Mouse (Mus musculus): Measurements from ENCODE around the gene Smg6. TPM values are rescaled to one million over a fixed set of nuclear protein-coding genes. Genes with fewer than 3 reads are reported as not detected.
A peak's percentile ranks its signal among the peaks of the same experiment; 100 is the strongest.

Smg6 gene
- polyA plus RNA-seq, 1 experiment from 2014 or later, result 14.6 TPM

DNA sequence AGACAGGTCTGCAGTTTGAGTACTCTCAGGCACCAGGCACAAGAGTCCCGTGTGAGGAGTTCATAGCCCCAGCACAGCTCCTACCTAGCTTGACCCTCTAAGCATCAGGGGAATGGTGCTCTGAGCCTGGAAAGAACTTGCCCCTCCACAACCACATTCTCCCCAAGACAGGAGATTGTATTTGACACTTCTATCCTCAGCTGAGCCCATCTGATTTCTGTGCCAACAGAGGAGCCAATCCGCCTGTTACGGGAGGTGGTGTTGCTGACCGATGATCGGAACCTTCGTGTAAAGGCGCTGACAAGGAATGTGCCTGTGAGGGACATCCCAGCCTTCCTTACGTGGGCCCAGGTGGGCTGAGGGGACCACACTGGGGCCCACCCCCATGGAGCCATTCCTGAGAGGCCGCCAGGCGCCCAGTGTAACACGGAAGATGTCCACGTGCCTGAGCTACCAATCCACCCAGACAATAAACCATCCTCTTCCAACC, 237.0 kb downstream of the Smg6 start:
- Histone ChIP-seq H3K27ac (ENCODE audit: low read length) (no peak overlapping the region), H3K4me1 (ENCODE audit: control insufficient read depth, insufficient read depth, low read length) (peaks cover 10% of the 10 kb centered on the region; the same call in 1 of the 2 replicates), H3K27me3 (ENCODE audit: control insufficient read depth, insufficient read depth, low read depth, low read length) (peaks cover 43% of the 10 kb centered on the region), H3K9ac (ENCODE audit: low read depth, low read length) (no peak overlapping the region), H3K9me3 (replicated peaks; ENCODE audit: control insufficient read depth, low read length, poor library complexity, severe bottlenecking) (no peaks in the 10 kb centered on the region), H3K36me3 (ENCODE audit: control insufficient read depth, insufficient read depth, low read length) (peaks cover 18% of the 10 kb centered on the region), H3K4me3 (ENCODE audit: low read depth, low read length) (no peak overlapping the region), H3K4me2 (ENCODE audit: low read length) (no peak overlapping the region)
- WGBS, result 91% methylated on average over 12 of the region's 12 CpGs
- ATAC-seq, result no peak

DNA sequence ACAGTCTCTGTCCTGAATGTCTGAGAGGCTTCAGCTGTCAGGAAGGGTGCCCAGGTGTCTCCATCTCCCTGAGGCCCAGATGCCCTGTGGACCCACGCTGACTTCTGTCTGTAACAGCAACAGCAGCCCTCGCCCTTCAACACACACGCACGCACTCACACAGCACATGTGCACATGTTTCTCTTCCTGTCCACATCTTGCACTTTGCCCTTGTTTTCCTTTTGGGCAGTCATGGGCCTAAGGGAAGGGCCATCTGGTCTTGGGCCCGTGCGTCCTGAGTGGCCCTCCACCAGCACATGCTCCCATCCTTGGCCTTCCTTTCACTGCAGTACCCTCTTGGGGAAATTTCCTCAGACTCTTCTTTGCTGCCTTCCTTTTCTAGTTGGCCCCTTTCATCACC, 237.8 kb downstream of the Smg6 start:
- Histone ChIP-seq H3K9me3 (replicated peaks; ENCODE audit: control insufficient read depth, low read length, poor library complexity, severe bottlenecking) (no peaks in the 10 kb centered on the region), H3K4me1 (ENCODE audit: control insufficient read depth, insufficient read depth, low read length) (peaks cover 15% of the 10 kb centered on the region), H3K27ac (ENCODE audit: low read length) (no peak overlapping the region), H3K4me3 (ENCODE audit: low read depth, low read length) (no peak overlapping the region), H3K27me3 (ENCODE audit: control insufficient read depth, insufficient read depth, low read depth, low read length) (peaks cover 51% of the 10 kb centered on the region), H3K36me3 (ENCODE audit: control insufficient read depth, insufficient read depth, low read length) (peaks cover 18% of the 10 kb centered on the region), H3K9ac (ENCODE audit: low read depth, low read length) (no peak overlapping the region), H3K4me2 (ENCODE audit: low read length) (no peak overlapping the region)
- WGBS, result 84% methylated on average over 6 of the region's 6 CpGs
- no peak for ATAC-seq

DNA sequence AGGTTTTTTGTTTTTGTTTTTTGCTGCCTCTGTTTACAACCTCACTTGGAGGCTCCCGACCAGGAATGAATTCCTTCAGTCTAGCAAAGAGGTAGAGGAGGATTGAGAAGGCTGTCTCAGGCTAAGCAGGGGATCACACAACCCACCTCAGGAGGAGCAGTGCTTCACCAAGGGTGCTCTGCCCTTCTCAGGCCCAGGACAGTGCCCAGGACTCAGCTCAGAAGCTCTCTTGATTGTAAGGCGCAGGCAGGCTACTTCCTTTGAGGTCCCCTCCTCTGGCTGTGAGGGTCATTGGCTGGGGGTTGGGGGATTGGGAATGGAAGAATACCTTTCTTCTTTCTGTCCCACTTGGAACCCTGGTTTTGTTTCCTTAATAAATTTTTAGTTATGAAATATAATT, 238.4 kb downstream of the Smg6 start:
- Histone ChIP-seq H3K36me3 (ENCODE audit: control insufficient read depth, insufficient read depth, low read length) (peaks cover 18% of the 10 kb centered on the region), H3K27me3 (ENCODE audit: control insufficient read depth, insufficient read depth, low read depth, low read length) (peaks cover 57% of the 10 kb centered on the region), H3K27ac (ENCODE audit: low read length) (no peak overlapping the region), H3K9ac (ENCODE audit: low read depth, low read length) (no peak overlapping the region), H3K4me2 (ENCODE audit: low read length) (no peak overlapping the region), H3K9me3 (replicated peaks; ENCODE audit: control insufficient read depth, low read length, poor library complexity, severe bottlenecking) (no peaks in the 10 kb centered on the region), H3K4me3 (ENCODE audit: low read depth, low read length) (no peak overlapping the region), H3K4me1 (ENCODE audit: control insufficient read depth, insufficient read depth, low read length) (peaks cover 21% of the 10 kb centered on the region)
- no peak for ATAC-seq
- WGBS, result 75% methylated on average over 2 of the region's 2 CpGs

DNA sequence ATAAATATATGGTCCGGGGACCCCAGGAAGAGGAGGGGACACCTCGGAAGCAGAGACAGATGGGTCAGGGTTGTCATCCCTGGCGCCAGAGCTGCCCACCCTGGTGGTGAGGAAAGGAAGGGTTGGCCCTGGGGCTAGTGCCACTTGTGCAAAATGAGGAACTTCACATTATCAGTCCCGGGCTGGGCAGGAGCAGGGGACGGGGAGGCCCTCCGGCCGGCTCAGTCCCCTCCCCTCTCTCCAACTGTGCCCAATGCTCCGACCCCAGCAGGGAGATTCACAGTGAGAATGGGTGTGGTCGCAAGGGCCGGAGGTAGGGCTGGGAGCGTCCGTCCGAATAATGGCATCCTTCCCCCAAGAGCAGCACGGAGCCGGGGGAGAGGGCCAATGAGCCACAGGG, 239.1 kb downstream of the Smg6 start:
- peaks cover 17% of the 10 kb centered on the region for H3K36me3 ChIP-seq (ENCODE audit: control insufficient read depth, insufficient read depth, low read length)
- no peak overlapping the region for H3K4me3 ChIP-seq (ENCODE audit: low read depth, low read length)
- peaks cover 57% of the 10 kb centered on the region for H3K27me3 ChIP-seq (ENCODE audit: control insufficient read depth, insufficient read depth, low read depth, low read length)
- no peak overlapping the region for H3K27ac ChIP-seq (ENCODE audit: low read length)
- H3K9ac ChIP-seq (ENCODE audit: low read depth, low read length), result no peak overlapping the region
- 15% methylated on average over 15 of the region's 15 CpGs for WGBS
- no peaks in the 10 kb centered on the region for H3K9me3 ChIP-seq (replicated peaks; ENCODE audit: control insufficient read depth, low read length, poor library complexity, severe bottlenecking)
- no peak overlapping the region for H3K4me2 ChIP-seq (ENCODE audit: low read length)
- H3K4me1 ChIP-seq (ENCODE audit: control insufficient read depth, insufficient read depth, low read length), result peaks cover 28% of the 10 kb centered on the region
- ATAC-seq, result no peak

DNA sequence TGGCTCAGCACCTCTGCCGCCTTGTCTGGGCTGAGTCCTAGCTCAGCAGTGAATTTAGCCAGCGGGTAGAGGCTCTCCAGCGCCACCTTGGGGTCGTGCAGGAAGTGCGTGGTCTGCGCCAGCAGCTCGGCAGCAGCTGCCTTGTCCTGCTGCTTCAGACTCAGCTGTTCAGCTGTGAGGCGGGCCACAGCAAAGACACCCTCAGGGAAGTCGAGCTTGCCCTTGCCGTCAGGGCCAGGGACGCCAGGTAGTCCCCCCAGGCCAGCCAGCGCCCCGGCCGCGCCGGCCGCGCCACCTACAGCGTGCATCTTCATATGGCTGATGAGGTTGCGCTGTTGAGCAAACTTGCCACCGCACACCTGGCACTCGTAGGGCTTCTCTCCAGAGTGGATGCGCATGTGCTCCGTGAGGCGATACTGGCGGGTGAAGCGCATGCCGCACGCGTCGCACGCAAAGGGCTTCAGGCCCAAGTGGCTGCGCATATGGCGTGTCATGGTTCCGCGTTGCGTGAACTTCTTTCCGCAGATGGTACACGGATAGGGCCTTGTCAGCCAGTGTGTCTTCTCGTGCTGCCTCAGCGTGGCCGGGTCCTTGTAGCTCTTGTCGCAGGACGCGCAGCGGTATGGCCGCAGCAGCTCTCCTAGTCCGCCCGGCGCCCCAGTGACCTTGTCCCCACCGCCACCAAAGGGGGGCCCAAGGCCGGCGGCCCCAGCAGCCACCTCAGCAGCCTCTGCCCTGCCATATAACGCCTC, 240.0 kb downstream of the Smg6 start:
- peaks cover 30% of the 10 kb centered on the region for H3K4me1 ChIP-seq (ENCODE audit: control insufficient read depth, insufficient read depth, low read length)
- 5% methylated on average over 54 of the region's 54 CpGs for WGBS
- peak overlapping the region; percentile 36; the same call in 1 of the 2 replicates for H3K9ac ChIP-seq (ENCODE audit: low read depth, low read length)
- no peaks in the 10 kb centered on the region for H3K9me3 ChIP-seq (replicated peaks; ENCODE audit: control insufficient read depth, low read length, poor library complexity, severe bottlenecking)
- no peak overlapping the region for H3K27ac ChIP-seq (ENCODE audit: low read length)
- H3K36me3 ChIP-seq (ENCODE audit: control insufficient read depth, insufficient read depth, low read length), result peaks cover 13% of the 10 kb centered on the region; the same call in 1 of the 2 replicates
- H3K4me3 ChIP-seq (ENCODE audit: low read depth, low read length), result peak overlapping the region; percentile 27
- H3K4me2 ChIP-seq (ENCODE audit: low read length), result peak overlapping the region; percentile 46
- H3K27me3 ChIP-seq (ENCODE audit: control insufficient read depth, insufficient read depth, low read depth, low read length), result peaks cover 57% of the 10 kb centered on the region
- no peak for ATAC-seq

DNA sequence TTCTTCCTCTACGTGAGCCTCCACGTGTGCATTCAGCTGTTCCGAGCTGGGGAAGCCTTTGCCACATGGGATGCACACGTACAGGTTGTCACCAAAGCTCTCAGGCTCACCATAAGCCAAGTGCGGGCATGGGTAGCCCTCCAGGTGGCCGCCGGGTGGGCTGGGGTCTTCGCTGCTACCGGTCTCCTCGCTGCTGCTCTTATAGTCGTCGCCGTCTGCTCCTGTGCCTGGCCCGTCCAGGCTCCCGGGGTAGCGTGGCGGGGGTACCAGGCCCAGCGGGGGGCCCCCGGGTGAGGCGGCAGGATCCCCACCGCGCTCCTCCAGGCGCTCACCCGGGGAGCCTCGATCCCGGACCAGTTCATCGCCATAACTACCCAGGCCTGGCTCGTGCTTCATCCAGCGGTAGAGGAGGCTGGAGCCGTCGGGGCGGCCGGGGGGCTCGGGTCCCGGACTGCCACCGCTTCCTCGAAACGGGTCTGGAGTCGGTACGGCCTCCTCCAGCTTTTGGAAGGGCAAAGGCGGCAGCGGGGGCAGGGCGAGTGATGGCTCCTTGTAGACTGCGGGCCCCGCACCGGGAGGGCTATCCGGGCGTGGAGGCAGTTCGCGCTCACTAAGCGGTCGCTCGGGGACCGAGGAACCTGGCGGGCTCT, 240.7 kb downstream of the Smg6 start:
- H3K27me3 ChIP-seq (ENCODE audit: control insufficient read depth, insufficient read depth, low read depth, low read length), result peaks cover 57% of the 10 kb centered on the region
- peak overlapping the region; percentile 38; the same call in 1 of the 2 replicates for H3K9ac ChIP-seq (ENCODE audit: low read depth, low read length)
- H3K27ac ChIP-seq (ENCODE audit: low read length), result no peak overlapping the region
- 3% methylated on average over 55 of the region's 55 CpGs for WGBS
- H3K4me1 ChIP-seq (ENCODE audit: control insufficient read depth, insufficient read depth, low read length), result peaks cover 35% of the 10 kb centered on the region
- peak overlapping the region; percentile 46 for H3K4me2 ChIP-seq (ENCODE audit: low read length)
- H3K9me3 ChIP-seq (replicated peaks; ENCODE audit: control insufficient read depth, low read length, poor library complexity, severe bottlenecking), result no peaks in the 10 kb centered on the region
- H3K36me3 ChIP-seq (ENCODE audit: control insufficient read depth, insufficient read depth, low read length), result peaks cover 11% of the 10 kb centered on the region; the same call in 1 of the 2 replicates
- no peak for ATAC-seq
- H3K4me3 ChIP-seq (ENCODE audit: low read depth, low read length), result peak overlapping the region; percentile 27

DNA sequence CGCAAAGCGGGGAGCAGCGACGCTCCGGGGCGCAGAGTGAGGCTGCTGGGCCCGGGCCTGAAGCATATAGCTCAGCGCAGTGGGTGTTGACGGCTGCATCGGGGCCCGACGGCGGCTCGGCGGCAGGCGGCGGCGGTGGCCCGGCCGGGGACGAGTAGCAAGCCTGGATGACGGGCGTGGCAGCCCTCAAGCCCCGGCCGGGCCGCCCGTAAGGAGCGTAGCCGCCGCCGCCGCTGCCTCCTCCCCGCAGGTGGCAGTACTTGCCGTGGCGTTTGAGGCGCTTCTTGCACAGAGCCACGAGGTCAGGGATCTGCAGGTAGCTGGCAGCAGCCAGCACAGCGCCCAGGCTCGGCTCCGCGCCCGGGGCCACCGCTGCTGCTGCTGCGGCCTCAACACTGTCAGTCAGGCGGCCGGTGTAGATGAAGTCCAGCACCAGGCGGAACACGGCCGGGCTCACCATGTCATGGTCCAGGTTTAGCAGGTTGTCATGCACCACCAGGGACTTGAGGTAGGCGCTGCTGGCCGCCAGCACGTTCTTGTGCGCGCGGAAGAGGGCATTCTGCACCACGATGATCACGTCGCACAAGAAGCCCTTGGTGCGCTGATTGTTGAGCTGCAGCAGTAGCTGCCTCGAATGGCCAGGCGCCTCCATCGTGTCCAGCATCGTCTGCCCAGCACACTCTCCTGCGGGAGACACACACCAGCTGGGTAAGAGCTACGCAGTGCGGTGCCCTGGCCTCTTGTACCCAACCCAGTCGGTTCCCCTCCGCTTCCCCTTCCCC, 241.4 kb downstream of the Smg6 start:
- no peak for ATAC-seq
- Histone ChIP-seq H3K4me3 (ENCODE audit: low read depth, low read length) (peak overlapping the region; percentile 51), H3K27me3 (ENCODE audit: control insufficient read depth, insufficient read depth, low read depth, low read length) (peaks cover 57% of the 10 kb centered on the region), H3K4me2 (ENCODE audit: low read length) (peak overlapping the region; percentile 46), H3K9me3 (replicated peaks; ENCODE audit: control insufficient read depth, low read length, poor library complexity, severe bottlenecking) (no peaks in the 10 kb centered on the region), H3K4me1 (ENCODE audit: control insufficient read depth, insufficient read depth, low read length) (peaks cover 37% of the 10 kb centered on the region), H3K9ac (ENCODE audit: low read depth, low read length) (0 out of 2 replicates have a peak overlapping the region, but pooled peaks have one; percentile 38), H3K27ac (ENCODE audit: low read length) (no peak overlapping the region), H3K36me3 (ENCODE audit: control insufficient read depth, insufficient read depth, low read length) (peaks cover 9% of the 10 kb centered on the region; the same call in 1 of the 2 replicates)
- 2% methylated on average over 68 of the region's 68 CpGs for WGBS

DNA sequence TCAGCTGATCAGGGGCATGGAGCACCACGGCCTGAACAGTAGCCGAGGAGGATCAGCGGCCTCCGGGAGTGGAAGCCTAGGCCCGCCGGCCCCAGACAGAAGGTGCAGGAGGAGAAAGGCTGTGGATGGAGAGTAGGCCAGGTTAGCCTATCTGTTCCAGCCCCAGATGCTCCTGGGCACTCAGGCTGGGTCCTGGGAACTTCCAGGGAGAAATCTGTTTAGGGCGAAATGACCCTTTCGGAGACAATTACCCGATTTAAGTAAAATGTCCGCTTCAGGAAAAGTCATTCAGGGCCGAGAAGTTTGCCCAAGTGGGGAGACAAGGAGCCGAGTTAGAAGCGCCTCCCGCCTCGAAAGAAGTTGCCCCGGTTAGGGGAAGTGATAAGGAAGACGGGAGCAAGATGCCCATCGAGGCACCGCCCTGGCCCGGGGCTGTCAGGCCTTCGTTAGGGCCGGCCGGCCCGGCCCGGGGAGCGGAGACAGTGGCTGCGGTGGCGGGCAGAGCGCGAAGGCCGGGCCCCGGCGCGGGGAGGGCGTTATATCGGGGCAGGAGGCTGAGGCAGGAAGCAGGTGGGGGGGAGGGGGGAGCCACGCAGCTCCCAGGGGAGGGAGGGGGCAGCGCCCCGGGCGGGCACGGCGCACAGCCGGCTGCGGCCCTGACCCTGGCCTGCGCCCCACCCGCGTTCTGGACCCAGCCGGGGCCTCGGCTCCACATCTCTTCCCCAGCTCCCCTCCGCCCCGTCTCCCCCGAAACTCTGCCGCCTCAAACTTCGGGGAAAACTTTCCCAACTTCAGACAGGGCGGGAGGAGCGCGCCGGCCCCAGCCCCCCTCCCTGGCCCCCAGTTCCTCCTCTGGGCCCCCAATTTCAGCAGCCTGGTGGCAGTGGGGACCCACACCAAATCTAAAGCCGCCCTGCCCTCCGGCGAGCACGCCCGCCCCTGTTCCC, 242.3 kb downstream of the Smg6 start:
- Histone ChIP-seq H3K4me2 (ENCODE audit: low read length) (peak overlapping the region; percentile 88), H3K36me3 (ENCODE audit: control insufficient read depth, insufficient read depth, low read length) (peaks cover 5% of the 10 kb centered on the region; the same call in 1 of the 2 replicates), H3K9me3 (replicated peaks; ENCODE audit: control insufficient read depth, low read length, poor library complexity, severe bottlenecking) (no peaks in the 10 kb centered on the region), H3K27me3 (ENCODE audit: control insufficient read depth, insufficient read depth, low read depth, low read length) (peaks cover 54% of the 10 kb centered on the region), H3K9ac (ENCODE audit: low read depth, low read length) (peak overlapping the region; percentile 68), H3K4me1 (ENCODE audit: control insufficient read depth, insufficient read depth, low read length) (peaks cover 37% of the 10 kb centered on the region), H3K4me3 (ENCODE audit: low read depth, low read length) (peak overlapping the region; percentile 51), H3K27ac (ENCODE audit: low read length) (no peak overlapping the region; the same call in 1 of the 2 replicates)
- WGBS, result 5% methylated on average over 36 of the region's 63 CpGs
- ATAC-seq, result no peak

Measured in midbrain, embryonic 16.5 days (tissue).